22 mouse cellular contexts compared by ENCODE assay signal in the genomic region with DNA sequence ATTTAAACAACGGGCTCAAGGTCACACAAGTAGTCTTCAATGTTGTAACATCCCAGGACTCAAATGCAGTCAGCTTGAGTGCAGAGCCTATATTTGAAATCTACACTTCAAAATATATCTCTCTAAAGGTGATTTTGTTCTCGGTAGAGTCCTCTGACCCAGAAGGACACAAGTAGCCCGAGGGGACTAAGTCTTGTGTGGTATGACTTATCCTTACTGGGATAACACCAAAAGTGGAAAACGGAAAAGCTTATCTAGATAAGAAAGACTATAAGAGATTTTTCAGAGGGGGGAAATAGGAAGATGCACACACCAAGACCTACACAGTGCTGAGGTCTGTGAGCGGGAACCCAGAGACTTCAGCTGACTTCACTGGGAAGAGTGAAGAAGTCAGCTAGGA. TPM values are rescaled to one million over a fixed set of nuclear protein-coding genes. Genes with fewer than 3 reads are reported as not detected.
"Had no signal": no experiment of that assay in that cellular context is flagged by ENCODE, and none has a peak within 500 bp of the region (broad histone marks: within the 10 kb centered on the region; RNA-seq: fewer than 3 reads in every experiment).

Gene 1600015I10Rik (plus strand): TSS at position 301 of the 400 bp plus-strand sequence.

- H3K36me3 ChIP-seq: neural tube, embryonic 13.5 days; neural tube, embryonic 15.5 days; stomach, embryonic 15.5 days had no signal

- H3K27ac ChIP-seq: neural tube, embryonic 13.5 days; neural tube, embryonic 15.5 days; stomach, embryonic 15.5 days; stomach, postnatal 0 days had no signal

- H3K9me3 ChIP-seq: neural tube, embryonic 13.5 days; neural tube, embryonic 15.5 days; stomach, embryonic 15.5 days had no signal

- DNase-seq: retina, postnatal 1 day; right cerebral cortex, adult 18-20 months; right cerebral cortex, postnatal 14 days; right cerebral cortex, postnatal 25 days; right cerebral cortex, postnatal 4 days; spleen, adult 18-20 months; thymus, adult 18-20 months; thymus, adult 2 months; thymus, postnatal 14 days; thymus, postnatal 25 days; thymus, postnatal 36 days; thymus, postnatal 4 days had no signal

- H3K9ac ChIP-seq: neural tube, embryonic 13.5 days; neural tube, embryonic 15.5 days; stomach, embryonic 15.5 days had no signal

- H3K27me3 ChIP-seq: neural tube, embryonic 13.5 days; neural tube, embryonic 15.5 days; stomach, embryonic 15.5 days had no signal

- H3K4me2 ChIP-seq: neural tube, embryonic 13.5 days; neural tube, embryonic 15.5 days; stomach, embryonic 15.5 days had no signal

- H3K4me3 ChIP-seq: neural tube, embryonic 13.5 days; neural tube, embryonic 15.5 days; stomach, embryonic 15.5 days had no signal

- H3K4me1 ChIP-seq: neural tube, embryonic 13.5 days; neural tube, embryonic 15.5 days; stomach, embryonic 15.5 days had no signal

RNA-seq across cellular contexts. Expression of gene 1600015I10Rik, which starts in this region (rescaled TPM):
- polyA plus RNA-seq: neural tube, embryonic 13.5 days; neural tube, embryonic 14.5 days; neural tube, embryonic 15.5 days; spleen, adult 2 months; stomach, embryonic 14.5 days; stomach, embryonic 15.5 days; stomach, embryonic 16.5 days; stomach, postnatal 0 days; testis, adult 2 months; urinary bladder, adult 2 months had no signal
